9 mouse cellular contexts compared by ENCODE assay signal in genomic region chr1:84934151-84934502, GRCm38 (mm10). TPM values are rescaled to one million over a fixed set of nuclear protein-coding genes. Genes with fewer than 3 reads are reported as not detected.
DNase-seq lines count a peak whose midpoint lies in the region; ATAC-seq and TF ChIP-seq lines count a peak whose summit lies in the region.
"Had no signal": no experiment of that assay in that cellular context is flagged by ENCODE, and none has a peak within 500 bp of the region (broad histone marks: within the 10 kb centered on the region; RNA-seq: fewer than 3 reads in every experiment).

No protein-coding gene starts in this region.

- H3K4me2 ChIP-seq in hindbrain, embryonic 14.5 days (replicated peaks) = peak overlapping the region; percentile 73
- peak overlapping the region; percentile 51 for H3K4me2 ChIP-seq in midbrain, postnatal 0 days (ENCODE audit: low read depth, low read length, poor library complexity, severe bottlenecking)

- H3K9ac ChIP-seq in hindbrain, embryonic 14.5 days = peak overlapping the region; percentile 90
- H3K9ac ChIP-seq in midbrain, postnatal 0 days (replicated peaks; ENCODE audit: low read length, poor library complexity, severe bottlenecking) = peak overlapping the region; percentile 97

- peak overlapping the region; percentile 11 for H3K4me3 ChIP-seq in lung, adult 2 months (replicated peaks; ENCODE audit: extremely low read depth, low read depth, low read length)
- H3K4me3 ChIP-seq in hindbrain, embryonic 14.5 days (replicated peaks; ENCODE audit: low read length) = peak overlapping the region; percentile 74
- peak overlapping the region; percentile 77 for H3K4me3 ChIP-seq in midbrain, postnatal 0 days (ENCODE audit: low read depth, low read length)
- H3K4me3 ChIP-seq: erythroblast, embryonic 14.5 days had no signal

- no peaks in the 10 kb centered on the region for H3K27me3 ChIP-seq in hindbrain, embryonic 14.5 days (ENCODE audit: control insufficient read depth, insufficient read depth, low read length)
- H3K27me3 ChIP-seq in midbrain, postnatal 0 days (ENCODE audit: insufficient read depth, low read length) = no peaks in the 10 kb centered on the region

- no peaks in the 10 kb centered on the region; the same call in 1 of the 2 replicates for H3K36me3 ChIP-seq in hindbrain, embryonic 14.5 days (replicated peaks; ENCODE audit: control insufficient read depth, insufficient read depth)
- no peaks in the 10 kb centered on the region for H3K36me3 ChIP-seq in midbrain, postnatal 0 days (ENCODE audit: insufficient read depth, low read length)

- no peak for TF ChIP-seq POLR2A in lung, adult 2 months (IDR thresholded peaks at IDR 0.05; ENCODE audit: borderline replicate concordance, extremely low read depth, low read depth, low read length)

- no peaks in the 10 kb centered on the region for H3K9me3 ChIP-seq in hindbrain, embryonic 14.5 days (ENCODE audit: control insufficient read depth, low read length)
- H3K9me3 ChIP-seq in midbrain, postnatal 0 days (ENCODE audit: low read length) = no peaks in the 10 kb centered on the region

- no peak; the same call in 1 of the 2 replicates for ATAC-seq in hindbrain, embryonic 14.5 days (ENCODE audit: low FRiP score)
- no peak for ATAC-seq in midbrain, postnatal 0 days (ENCODE audit: low FRiP score)
- ATAC-seq in activated CD4-positive, CD25-positive, alpha-beta regulatory T cell, adult 4 months = no peak

- peak overlapping the region; percentile 96 for H3K27ac ChIP-seq in hindbrain, embryonic 14.5 days
- peak overlapping the region; percentile 99 for H3K27ac ChIP-seq in midbrain, postnatal 0 days (ENCODE audit: low read depth, low read length)

- DNase-seq in adrenal gland, adult (ENCODE audit: inconsistent age in 2 of 2, low spot score in 1 of 2) = peak; percentile 31 to 62
- no peak for DNase-seq in adrenal gland, postnatal 14 days
- peak; percentile 4 for DNase-seq in lung, adult 2 months
- DNase-seq in lung, postnatal 4 days = no peak
- peak; percentile 62 for DNase-seq in hindbrain, embryonic 14.5 days (ENCODE audit: low spot score)
- DNase-seq in midbrain, postnatal 0 days (ENCODE audit: low spot score) = peak; percentile 38
- DNase-seq in right cerebral cortex, postnatal 14 days = no peak

- H3K4me1 ChIP-seq in lung, adult 2 months (ENCODE audit: control insufficient read depth, insufficient read depth, low read length) = peaks cover 4% of the 10 kb centered on the region
- H3K4me1 ChIP-seq in hindbrain, embryonic 14.5 days (replicated peaks; ENCODE audit: control insufficient read depth, insufficient read depth, low read length) = peaks cover 5% of the 10 kb centered on the region; the same call in 1 of the 2 replicates
- no peaks in the 10 kb centered on the region for H3K4me1 ChIP-seq in midbrain, postnatal 0 days (ENCODE audit: insufficient read depth, low read length)

- WGBS in lung, adult 2 months = under 1% methylated on average over 12 of the region's 12 CpGs
- 2% methylated on average over 12 of the region's 12 CpGs for WGBS in hindbrain, embryonic 14.5 days
- under 1% methylated on average over 12 of the region's 12 CpGs for WGBS in midbrain, postnatal 0 days

- TF ChIP-seq CTCF in lung, adult 2 months (IDR thresholded peaks at IDR 0.05; ENCODE audit: insufficient read depth, low read length) = no peak
- TF ChIP-seq CTCF in midbrain, postnatal 0 days (IDR thresholded peaks at IDR 0.05) = no peak

RNA-seq across cellular contexts. Expression of gene Slc16a14, which starts 0.8 kb away (rescaled TPM):
- total RNA-seq in adrenal gland, postnatal 14 days (2021) = 0.53 and 1.9 TPM in 2 replicates
- 0.06 and 0.15 TPM in 2 replicates for polyA plus RNA-seq in lung, adult 2 months (2012; rRNA removed)
- 12.0 and 12.4 TPM in 2 replicates for polyA plus RNA-seq in hindbrain, embryonic 14.5 days (2014; fragmentation: Nextera tagmentation; extraction: Ambion mirVana)
- 19.7 and 21.9 TPM in 2 replicates for total RNA-seq in midbrain, postnatal 0 days (2014; rRNA removed)
- polyA plus RNA-seq in midbrain, postnatal 0 days (2015; fragmentation: Nextera tagmentation; extraction: Ambion mirVana) = 16.3 and 17.5 TPM in 2 replicates
- not detected for polyA plus RNA-seq in activated CD4-positive, CD25-positive, alpha-beta regulatory T cell, adult 4 months (2017; shearing (Covaris generic))
- polyA plus RNA-seq: erythroblast, embryonic 14.5 days had no signal

Comparison
In these comparisons a context has a peak if more than half of its experiments do, and no peak if none do; other contexts are left out.
1. DNase-seq: peak in adrenal gland, adult (2 of 2), lung, adult 2 months (single experiment), hindbrain, embryonic 14.5 days (single experiment) and midbrain, postnatal 0 days (single experiment); none in adrenal gland, postnatal 14 days (single experiment), lung, postnatal 4 days (0 of 2) and right cerebral cortex, postnatal 14 days (single experiment).
2. H3K4me3 ChIP-seq: peak in every context shown above with its lines; median percentile 77 in midbrain, postnatal 0 days; 74 in hindbrain, embryonic 14.5 days; 11 in lung, adult 2 months.
3. RNA of gene Slc16a14, which starts 0.8 kb away (polyA plus RNA-seq): 16.3 to 17.5 TPM in midbrain, postnatal 0 days and 12.0 to 12.4 TPM in hindbrain, embryonic 14.5 days; 0.06 to 0.15 TPM in lung, adult 2 months and not detected in activated CD4-positive, CD25-positive, alpha-beta regulatory T cell, adult 4 months; every median in the first group is over 10 times any median in the second.